8 mouse cellular contexts compared by ENCODE assay signal in the genomic region with DNA sequence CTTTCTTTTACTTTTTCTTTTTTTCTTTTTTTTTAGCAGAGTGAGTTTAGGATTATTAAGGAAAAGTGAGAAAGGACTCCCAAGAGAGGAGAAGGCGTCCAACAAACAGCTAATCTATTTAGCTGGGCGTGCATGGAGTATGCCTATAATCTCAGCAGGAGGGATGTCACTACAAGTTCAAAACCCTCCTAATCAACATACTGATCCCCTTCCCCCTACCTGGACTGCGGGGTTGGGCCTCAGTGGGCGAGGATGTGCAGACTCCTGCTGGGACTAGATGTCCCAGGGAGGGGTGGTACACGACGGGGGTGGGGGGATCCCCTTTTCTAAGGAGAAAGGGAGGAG. TPM values are rescaled to one million over a fixed set of nuclear protein-coding genes. Genes with fewer than 3 reads are reported as not detected.
DNase-seq lines count a peak whose midpoint lies in the region; ATAC-seq and TF ChIP-seq lines count a peak whose summit lies in the region.

No protein-coding gene starts in this region.

- H3K4me1 ChIP-seq in heart, embryonic 12.5 days (replicated peaks) = peaks cover 23% of the 10 kb centered on the region
- H3K4me1 ChIP-seq in ES-Bruce4 (ENCODE audit: control insufficient read depth, insufficient read depth, low read length) = no peaks in the 10 kb centered on the region
- H3K4me1 ChIP-seq in forebrain, postnatal 0 days (ENCODE audit: insufficient read depth) = 0 out of 2 replicates have a peak, but pooled peaks cover 6% of the 10 kb centered on the region
- peaks cover 23% of the 10 kb centered on the region for H3K4me1 ChIP-seq in midbrain, embryonic 13.5 days (replicated peaks)

- 0 out of 2 replicates have a peak, but pooled peaks have one; percentile 44 for TF ChIP-seq EP300 in ES-Bruce4 (IDR thresholded peaks at IDR 0.05; ENCODE audit: insufficient read depth, low read depth, low read length)

- H3K9ac ChIP-seq in heart, embryonic 12.5 days = peak overlapping the region; percentile 63
- peak overlapping the region; percentile 49 for H3K9ac ChIP-seq in ES-Bruce4 (ENCODE audit: low read depth, poor library complexity, severe bottlenecking)
- H3K9ac ChIP-seq in forebrain, postnatal 0 days = no peak overlapping the region
- peak overlapping the region; percentile 41; the same call in 1 of the 2 replicates for H3K9ac ChIP-seq in midbrain, embryonic 13.5 days (replicated peaks)

- H3K9me3 ChIP-seq in heart, embryonic 12.5 days (replicated peaks) = peaks cover 4% of the 10 kb centered on the region; the same call in 1 of the 2 replicates
- no peaks in the 10 kb centered on the region for H3K9me3 ChIP-seq in ES-Bruce4 (replicated peaks; ENCODE audit: control insufficient read depth, insufficient read depth, low read length, poor library complexity, severe bottlenecking)
- no peaks in the 10 kb centered on the region for H3K9me3 ChIP-seq in forebrain, postnatal 0 days (ENCODE audit: low read length)
- H3K9me3 ChIP-seq in midbrain, embryonic 13.5 days = no peaks in the 10 kb centered on the region

- peaks cover 11% of the 10 kb centered on the region for H3K27me3 ChIP-seq in heart, embryonic 12.5 days (replicated peaks)
- H3K27me3 ChIP-seq in ES-Bruce4 (ENCODE audit: control insufficient read depth, insufficient read depth, low read length, poor library complexity, severe bottlenecking) = no peaks in the 10 kb centered on the region; the same call in none of the 2 replicates
- H3K27me3 ChIP-seq in forebrain, postnatal 0 days (ENCODE audit: insufficient read depth, low read length) = peaks cover 14% of the 10 kb centered on the region
- H3K27me3 ChIP-seq in midbrain, embryonic 13.5 days = peaks cover 35% of the 10 kb centered on the region

- no peak for DNase-seq in heart, adult 11 months
- DNase-seq in forebrain, postnatal 0 days = no peak
- DNase-seq in urinary bladder, postnatal 25 days (ENCODE audit: low spot score) = no peak

- H3K4me3 ChIP-seq in heart, embryonic 12.5 days = peak overlapping the region; percentile 51
- H3K4me3 ChIP-seq in ES-Bruce4 (ENCODE audit: low read depth, low read length) = peak overlapping the region; percentile 60
- peak overlapping the region; percentile 35 for H3K4me3 ChIP-seq in forebrain, postnatal 0 days (ENCODE audit: low read depth, low read length)
- peak overlapping the region; percentile 46 for H3K4me3 ChIP-seq in midbrain, embryonic 13.5 days (replicated peaks)

- no peaks in the 10 kb centered on the region for H3K36me3 ChIP-seq in heart, embryonic 12.5 days
- no peaks in the 10 kb centered on the region for H3K36me3 ChIP-seq in ES-Bruce4 (ENCODE audit: control insufficient read depth, insufficient read depth, low read length, poor library complexity, severe bottlenecking)
- no peaks in the 10 kb centered on the region for H3K36me3 ChIP-seq in forebrain, postnatal 0 days (ENCODE audit: insufficient read depth)
- no peaks in the 10 kb centered on the region for H3K36me3 ChIP-seq in midbrain, embryonic 13.5 days

- H3K27ac ChIP-seq in heart, embryonic 12.5 days (ENCODE audit: poor library complexity, severe bottlenecking) = no peak overlapping the region
- peak overlapping the region; percentile 68 for H3K27ac ChIP-seq in ES-Bruce4 (ENCODE audit: insufficient read depth, low read length)
- H3K27ac ChIP-seq in forebrain, postnatal 0 days (ENCODE audit: low read depth, low read length) = no peak overlapping the region
- no peak overlapping the region; the same call in 1 of the 2 replicates for H3K27ac ChIP-seq in midbrain, embryonic 13.5 days

- TF ChIP-seq POLR2A in ES-Bruce4 (IDR thresholded peaks at IDR 0.05; ENCODE audit: insufficient read depth, low read length) = no peak

- no peak for ATAC-seq in heart, embryonic 12.5 days (ENCODE audit: insufficient number of reproducible peaks, low FRiP score)
- no peak for ATAC-seq in forebrain, postnatal 0 days
- peak; percentile 35; the same call in 1 of the 2 replicates for ATAC-seq in midbrain, embryonic 13.5 days
- ATAC-seq in frontal cortex, adult (ENCODE audit: low TSS enrichment) = no peak
- ATAC-seq in cerebellum, adult (ENCODE audit: insufficient number of reproducible peaks, low FRiP score, low TSS enrichment) = no peak

- peak overlapping the region; percentile 74 for H3K4me2 ChIP-seq in heart, embryonic 12.5 days
- peak overlapping the region; percentile 44 for H3K4me2 ChIP-seq in forebrain, postnatal 0 days (ENCODE audit: low read depth)
- H3K4me2 ChIP-seq in midbrain, embryonic 13.5 days (replicated peaks) = peak overlapping the region; percentile 56

- 2% methylated on average over 6 of the region's 6 CpGs for WGBS in heart, embryonic 12.5 days
- 0% methylated on average over 6 of the region's 6 CpGs for WGBS in forebrain, postnatal 0 days
- 1% methylated on average over 6 of the region's 6 CpGs for WGBS in midbrain, embryonic 13.5 days

- TF ChIP-seq CTCF in ES-Bruce4 (IDR thresholded peaks at IDR 0.05; ENCODE audit: low read depth, low read length) = no peak
- no peak for TF ChIP-seq CTCF in forebrain, postnatal 0 days (IDR thresholded peaks at IDR 0.05; ENCODE audit: low read depth)

RNA-seq across cellular contexts. Expression of gene Gm12184, which starts 0.3 kb away (rescaled TPM):
- polyA plus RNA-seq in heart, embryonic 12.5 days (2016; fragmentation: Nextera tagmentation; extraction: Ambion mirVana) = 3.3 and 5.3 TPM in 2 replicates
- polyA plus RNA-seq in ES-Bruce4 (2011; ENCODE audit: insufficient read depth, insufficient read length, low read depth, missing spikeins) = 88.5 and 95.4 TPM in 2 replicates
- 8.0 and 9.3 TPM in 2 replicates for total RNA-seq in forebrain, postnatal 0 days (2014; rRNA removed)
- 3.7 and 5.0 TPM in 2 replicates for polyA plus RNA-seq in forebrain, postnatal 0 days (2015; fragmentation: Nextera tagmentation; extraction: Ambion mirVana)
- 3.4 and 3.6 TPM in 2 replicates for polyA plus RNA-seq in midbrain, embryonic 13.5 days (2015; fragmentation: Nextera tagmentation; extraction: Ambion mirVana)

RNA-seq across cellular contexts. Expression of gene Trim7, which starts 0.8 kb away (rescaled TPM):
- 0.39 and 0.52 TPM in 2 replicates for polyA plus RNA-seq in heart, embryonic 12.5 days (2016; fragmentation: Nextera tagmentation; extraction: Ambion mirVana)
- 8.1 and 8.7 TPM in 2 replicates for polyA plus RNA-seq in ES-Bruce4 (2011; ENCODE audit: insufficient read depth, insufficient read length, low read depth, missing spikeins)
- 5.6 and 9.5 TPM in 2 replicates for total RNA-seq in forebrain, postnatal 0 days (2014; rRNA removed)
- polyA plus RNA-seq in forebrain, postnatal 0 days (2015; fragmentation: Nextera tagmentation; extraction: Ambion mirVana) = 1.9 and 2.5 TPM in 2 replicates
- 0.89 and 1.0 TPM in 2 replicates for polyA plus RNA-seq in midbrain, embryonic 13.5 days (2015; fragmentation: Nextera tagmentation; extraction: Ambion mirVana)

RNA-seq across cellular contexts. Expression of gene Trim41, which starts 9.6 kb away (rescaled TPM):
- polyA plus RNA-seq in heart, embryonic 12.5 days (2016; fragmentation: Nextera tagmentation; extraction: Ambion mirVana) = 4.3 and 4.4 TPM in 2 replicates
- polyA plus RNA-seq in ES-Bruce4 (2011; ENCODE audit: insufficient read depth, insufficient read length, low read depth, missing spikeins) = 29.6 and 32.2 TPM in 2 replicates
- total RNA-seq in forebrain, postnatal 0 days (2014; rRNA removed) = 42.2 and 47.1 TPM in 2 replicates
- 4.4 TPM in 2 replicates for polyA plus RNA-seq in forebrain, postnatal 0 days (2015; fragmentation: Nextera tagmentation; extraction: Ambion mirVana)
- polyA plus RNA-seq in midbrain, embryonic 13.5 days (2015; fragmentation: Nextera tagmentation; extraction: Ambion mirVana) = 6.9 and 7.0 TPM in 2 replicates

RNA-seq across cellular contexts. Expression of gene Rack1, which starts 26.6 kb away (rescaled TPM):
- polyA plus RNA-seq in heart, embryonic 12.5 days (2016; fragmentation: Nextera tagmentation; extraction: Ambion mirVana) = 397 and 428 TPM in 2 replicates
- polyA plus RNA-seq in ES-Bruce4 (2011; ENCODE audit: insufficient read depth, insufficient read length, low read depth, missing spikeins) = 2,044 and 2,161 TPM in 2 replicates
- total RNA-seq in forebrain, postnatal 0 days (2014; rRNA removed) = 1,021 and 1,323 TPM in 2 replicates
- 368 and 466 TPM in 2 replicates for polyA plus RNA-seq in forebrain, postnatal 0 days (2015; fragmentation: Nextera tagmentation; extraction: Ambion mirVana)
- 472 and 473 TPM in 2 replicates for polyA plus RNA-seq in midbrain, embryonic 13.5 days (2015; fragmentation: Nextera tagmentation; extraction: Ambion mirVana)

RNA-seq across cellular contexts. Expression of gene Irgm1, which starts 44.8 kb away (rescaled TPM):
- 7.6 and 7.7 TPM in 2 replicates for polyA plus RNA-seq in heart, embryonic 12.5 days (2016; fragmentation: Nextera tagmentation; extraction: Ambion mirVana)
- polyA plus RNA-seq in ES-Bruce4 (2011; ENCODE audit: insufficient read depth, insufficient read length, low read depth, missing spikeins) = 18.5 and 20.1 TPM in 2 replicates
- total RNA-seq in forebrain, postnatal 0 days (2014; rRNA removed) = 3.0 and 6.7 TPM in 2 replicates
- polyA plus RNA-seq in forebrain, postnatal 0 days (2015; fragmentation: Nextera tagmentation; extraction: Ambion mirVana) = 3.5 and 4.9 TPM in 2 replicates
- 1.8 and 1.9 TPM in 2 replicates for polyA plus RNA-seq in midbrain, embryonic 13.5 days (2015; fragmentation: Nextera tagmentation; extraction: Ambion mirVana)

Comparison
In these comparisons a context has a peak if more than half of its experiments do, and no peak if none do; other contexts are left out.
1. RNA of gene Gm12184, which starts 0.3 kb away (polyA plus RNA-seq): 88.5 to 95.4 TPM in ES-Bruce4; 3.3 to 5.3 TPM in heart, embryonic 12.5 days, 3.7 to 5.0 TPM in forebrain, postnatal 0 days and 3.4 to 3.6 TPM in midbrain, embryonic 13.5 days; every median in the first group is over 10 times any median in the second.
2. Peak in every context shown above with its lines, with median percentiles within 50 percentile points of each other: H3K4me2 ChIP-seq and H3K4me3 ChIP-seq.